Comparison of ENCODE assay signal across 23 mouse cellular contexts in genomic region chr1:36015210-36015609, GRCm38 (mm10). TPM values are rescaled to one million over a fixed set of nuclear protein-coding genes. Genes with fewer than 3 reads are reported as not detected.
DNase-seq lines count a peak whose midpoint lies in the region; ATAC-seq and TF ChIP-seq lines count a peak whose summit lies in the region.
"Had no signal": no experiment of that assay in that cellular context is flagged by ENCODE, and none has a peak within 500 bp of the region (broad histone marks: within the 10 kb centered on the region; RNA-seq: fewer than 3 reads in every experiment).

No protein-coding gene starts in this region.

- H3K9ac ChIP-seq in forebrain, embryonic 11.5 days (ENCODE audit: low read length) = no peak overlapping the region
- H3K9ac ChIP-seq in forebrain, embryonic 15.5 days (replicated peaks) = no peak overlapping the region
- no peak overlapping the region for H3K9ac ChIP-seq in hindbrain, embryonic 12.5 days
- H3K9ac ChIP-seq in embryonic facial prominence, embryonic 12.5 days = no peak overlapping the region
- H3K9ac ChIP-seq: hindbrain, embryonic 14.5 days; limb, embryonic 12.5 days; liver, embryonic 15.5 days; midbrain, embryonic 15.5 days; neural tube, embryonic 15.5 days had no signal

- TF ChIP-seq CTCF in lung, adult 2 months (IDR thresholded peaks at IDR 0.05; ENCODE audit: insufficient read depth, low read length) = no peak

- DNase-seq in forebrain, embryonic 11.5 days (ENCODE audit: low spot score) = peak; percentile 47
- no peak for DNase-seq in hindbrain, embryonic 10.5 days (ENCODE audit: low spot score)
- DNase-seq in lung, postnatal 10 days = peak; percentile 31
- no peak for DNase-seq in lung, adult 2 months
- no peak for DNase-seq in left cerebral cortex, postnatal 25 days (ENCODE audit: low spot score in 2 of 2)
- DNase-seq: adrenal gland, adult 2 months; adrenal gland, postnatal 36 days; cerebellum, adult 18-20 months; cerebellum, postnatal 14 days; gastrocnemius, postnatal 10 days; layer of hippocampus, adult 9-11 months; retina, postnatal 1 day; right cerebral cortex, postnatal 14 days had no signal

- WGBS in forebrain, embryonic 11.5 days = 84% methylated on average over 5 of the region's 5 CpGs
- WGBS in forebrain, embryonic 15.5 days = 87% methylated on average over 5 of the region's 5 CpGs
- 88% methylated on average over 5 of the region's 5 CpGs for WGBS in hindbrain, embryonic 10.5 days
- WGBS in hindbrain, embryonic 12.5 days = 86% methylated on average over 5 of the region's 5 CpGs
- 82% methylated on average over 5 of the region's 5 CpGs for WGBS in lung, adult 2 months
- WGBS in embryonic facial prominence, embryonic 12.5 days = 66% methylated on average over 5 of the region's 5 CpGs

- no peaks in the 10 kb centered on the region for H3K36me3 ChIP-seq in forebrain, embryonic 11.5 days (ENCODE audit: control insufficient read depth, insufficient read depth, low read length)
- no peaks in the 10 kb centered on the region for H3K36me3 ChIP-seq in forebrain, embryonic 15.5 days
- no peaks in the 10 kb centered on the region for H3K36me3 ChIP-seq in hindbrain, embryonic 10.5 days
- H3K36me3 ChIP-seq in hindbrain, embryonic 12.5 days = no peaks in the 10 kb centered on the region
- H3K36me3 ChIP-seq in embryonic facial prominence, embryonic 12.5 days = no peaks in the 10 kb centered on the region
- H3K36me3 ChIP-seq: limb, embryonic 12.5 days; liver, embryonic 15.5 days; midbrain, embryonic 15.5 days; neural tube, embryonic 15.5 days had no signal

- no peak overlapping the region for H3K4me3 ChIP-seq in forebrain, embryonic 11.5 days (ENCODE audit: low read depth, low read length)
- no peak overlapping the region for H3K4me3 ChIP-seq in forebrain, embryonic 15.5 days
- H3K4me3 ChIP-seq in hindbrain, embryonic 10.5 days = no peak overlapping the region
- H3K4me3 ChIP-seq in hindbrain, embryonic 12.5 days = no peak overlapping the region
- no peak overlapping the region for H3K4me3 ChIP-seq in lung, adult 2 months (replicated peaks; ENCODE audit: extremely low read depth, low read depth, low read length)
- no peak overlapping the region for H3K4me3 ChIP-seq in embryonic facial prominence, embryonic 12.5 days
- H3K4me3 ChIP-seq: limb, embryonic 12.5 days; liver, embryonic 15.5 days; midbrain, embryonic 15.5 days; neural tube, embryonic 15.5 days had no signal

- intact Hi-C loops in left cerebral cortex, postnatal 25 days (cut with DNase I) = no loop called here

- no peak for TF ChIP-seq POLR2A in lung, adult 2 months (IDR thresholded peaks at IDR 0.05; ENCODE audit: borderline replicate concordance, extremely low read depth, low read depth, low read length)

- H3K9me3 ChIP-seq in forebrain, embryonic 11.5 days (ENCODE audit: control insufficient read depth, low read length) = no peaks in the 10 kb centered on the region; the same call in 1 of the 2 replicates
- no peaks in the 10 kb centered on the region for H3K9me3 ChIP-seq in forebrain, embryonic 15.5 days
- no peaks in the 10 kb centered on the region for H3K9me3 ChIP-seq in hindbrain, embryonic 10.5 days
- no peaks in the 10 kb centered on the region; the same call in 1 of the 2 replicates for H3K9me3 ChIP-seq in hindbrain, embryonic 12.5 days (replicated peaks)
- H3K9me3 ChIP-seq in embryonic facial prominence, embryonic 12.5 days = no peaks in the 10 kb centered on the region
- H3K9me3 ChIP-seq: limb, embryonic 12.5 days; liver, embryonic 15.5 days; midbrain, embryonic 15.5 days; neural tube, embryonic 15.5 days had no signal

- H3K4me1 ChIP-seq in forebrain, embryonic 11.5 days (replicated peaks; ENCODE audit: control insufficient read depth, insufficient read depth, low read length) = peaks cover 12% of the 10 kb centered on the region
- peaks cover 9% of the 10 kb centered on the region; the same call in 1 of the 2 replicates for H3K4me1 ChIP-seq in forebrain, embryonic 15.5 days
- peaks cover 35% of the 10 kb centered on the region for H3K4me1 ChIP-seq in hindbrain, embryonic 10.5 days (replicated peaks)
- H3K4me1 ChIP-seq in hindbrain, embryonic 12.5 days = peaks cover 13% of the 10 kb centered on the region
- no peaks in the 10 kb centered on the region for H3K4me1 ChIP-seq in lung, adult 2 months (ENCODE audit: control insufficient read depth, insufficient read depth, low read length)
- H3K4me1 ChIP-seq in embryonic facial prominence, embryonic 12.5 days = peaks cover 18% of the 10 kb centered on the region
- H3K4me1 ChIP-seq: liver, embryonic 15.5 days; neural tube, embryonic 15.5 days had no signal

- no peak overlapping the region for H3K27ac ChIP-seq in forebrain, embryonic 11.5 days (ENCODE audit: low read depth, low read length)
- no peak overlapping the region for H3K27ac ChIP-seq in forebrain, embryonic 15.5 days (replicated peaks)
- H3K27ac ChIP-seq in hindbrain, embryonic 10.5 days = peak overlapping the region; percentile 69
- no peak overlapping the region for H3K27ac ChIP-seq in hindbrain, embryonic 12.5 days
- H3K27ac ChIP-seq in embryonic facial prominence, embryonic 12.5 days = peak overlapping the region; percentile 2; the same call in 1 of the 2 replicates
- H3K27ac ChIP-seq: hindbrain, embryonic 14.5 days; limb, embryonic 12.5 days; liver, embryonic 15.5 days; macrophage; midbrain, embryonic 15.5 days; neural tube, embryonic 15.5 days had no signal

- H3K27me3 ChIP-seq in forebrain, embryonic 11.5 days (ENCODE audit: control insufficient read depth, insufficient read depth, low read length) = no peaks in the 10 kb centered on the region
- no peaks in the 10 kb centered on the region for H3K27me3 ChIP-seq in forebrain, embryonic 15.5 days
- no peaks in the 10 kb centered on the region for H3K27me3 ChIP-seq in hindbrain, embryonic 10.5 days (ENCODE audit: insufficient read depth, poor library complexity, severe bottlenecking)
- no peaks in the 10 kb centered on the region for H3K27me3 ChIP-seq in hindbrain, embryonic 12.5 days
- no peaks in the 10 kb centered on the region for H3K27me3 ChIP-seq in embryonic facial prominence, embryonic 12.5 days
- H3K27me3 ChIP-seq: limb, embryonic 12.5 days; liver, embryonic 15.5 days; midbrain, embryonic 15.5 days; neural tube, embryonic 15.5 days had no signal

- no peak for ATAC-seq in forebrain, embryonic 11.5 days (replicated peaks; ENCODE audit: low FRiP score)
- ATAC-seq in forebrain, embryonic 15.5 days (replicated peaks) = no peak
- ATAC-seq in hindbrain, embryonic 12.5 days (ENCODE audit: low FRiP score) = no peak
- ATAC-seq in embryonic facial prominence, embryonic 12.5 days (ENCODE audit: insufficient number of reproducible peaks, insufficient read depth, low FRiP score, low TSS enrichment) = no peak
- ATAC-seq: activated CD4-positive, CD25-positive, alpha-beta regulatory T cell, adult 4 months; midbrain, embryonic 15.5 days had no signal

- no peak overlapping the region for H3K4me2 ChIP-seq in forebrain, embryonic 11.5 days (ENCODE audit: low read depth, low read length, severe bottlenecking)
- H3K4me2 ChIP-seq in forebrain, embryonic 15.5 days (replicated peaks) = no peak overlapping the region
- no peak overlapping the region for H3K4me2 ChIP-seq in hindbrain, embryonic 12.5 days (replicated peaks)
- no peak overlapping the region for H3K4me2 ChIP-seq in embryonic facial prominence, embryonic 12.5 days (replicated peaks)
- H3K4me2 ChIP-seq: hindbrain, embryonic 14.5 days; limb, embryonic 12.5 days; liver, embryonic 15.5 days; midbrain, embryonic 15.5 days; neural tube, embryonic 15.5 days had no signal

RNA-seq across cellular contexts. Expression of gene Hs6st1, which starts 53.0 kb away (rescaled TPM):
- polyA plus RNA-seq in forebrain, embryonic 11.5 days (2014; fragmentation: Nextera tagmentation; extraction: Ambion mirVana) = 14.9 and 17.3 TPM in 2 replicates
- 9.7 and 16.5 TPM in 2 replicates for polyA plus RNA-seq in forebrain, embryonic 15.5 days (2015; fragmentation: Nextera tagmentation; extraction: Ambion mirVana)
- 5.2 and 6.2 TPM in 2 replicates for polyA plus RNA-seq in hindbrain, embryonic 10.5 days (2016; fragmentation: Nextera tagmentation; extraction: Ambion mirVana)
- 20.5 and 22.0 TPM in 2 replicates for polyA plus RNA-seq in hindbrain, embryonic 12.5 days (2016; fragmentation: Nextera tagmentation; extraction: Ambion mirVana)
- polyA plus RNA-seq in lung, adult 2 months (2012; rRNA removed) = 33.8 and 35.0 TPM in 2 replicates
- 9.2 and 18.3 TPM in 2 replicates for polyA plus RNA-seq in embryonic facial prominence, embryonic 12.5 days (2016; fragmentation: Nextera tagmentation; extraction: Ambion mirVana)
- 10 to 100 TPM; 57.7 to 57.9 TPM for total RNA-seq in left cerebral cortex, postnatal 25 days (2021)

Comparison
In these comparisons a context has a peak if more than half of its experiments do, and no peak if none do; other contexts are left out.
1. DNase-seq: peak in forebrain, embryonic 11.5 days (single experiment) and lung, postnatal 10 days (single experiment); none in hindbrain, embryonic 10.5 days (single experiment), lung, adult 2 months (single experiment) and left cerebral cortex, postnatal 25 days (0 of 2).
2. H3K27ac ChIP-seq: peak in hindbrain, embryonic 10.5 days (single experiment) and embryonic facial prominence, embryonic 12.5 days (single experiment); none in forebrain, embryonic 11.5 days (single experiment), forebrain, embryonic 15.5 days (single experiment) and hindbrain, embryonic 12.5 days (single experiment).